Comparison of ENCODE assay signal across 10 mouse cellular contexts in genomic region chr11:62757143-62757507, GRCm38 (mm10). TPM values are rescaled to one million over a fixed set of nuclear protein-coding genes. Genes with fewer than 3 reads are reported as not detected.
DNase-seq lines count a peak whose midpoint lies in the region; ATAC-seq and TF ChIP-seq lines count a peak whose summit lies in the region.
"Had no signal": no experiment of that assay in that cellular context is flagged by ENCODE, and none has a peak within 500 bp of the region (broad histone marks: within the 10 kb centered on the region; RNA-seq: fewer than 3 reads in every experiment).

No protein-coding gene starts in this region.

- H3K4me2 ChIP-seq in heart, postnatal 0 days (ENCODE audit: low read depth, low read length), result peak overlapping the region; percentile 50
- H3K4me2 ChIP-seq in embryonic facial prominence, embryonic 13.5 days, result peak overlapping the region; percentile 62
- H3K4me2 ChIP-seq in intestine, embryonic 14.5 days (ENCODE audit: low read length), result peak overlapping the region; percentile 55
- peak overlapping the region; percentile 50 for H3K4me2 ChIP-seq in midbrain, embryonic 14.5 days (ENCODE audit: low read length)

- no peak overlapping the region for H3K9ac ChIP-seq in heart, postnatal 0 days (replicated peaks; ENCODE audit: low read depth, low read length)
- H3K9ac ChIP-seq in embryonic facial prominence, embryonic 13.5 days, result peak overlapping the region; percentile 59
- no peak overlapping the region for H3K9ac ChIP-seq in intestine, embryonic 14.5 days (ENCODE audit: low read length)
- peak overlapping the region; percentile 20; the same call in 1 of the 2 replicates for H3K9ac ChIP-seq in midbrain, embryonic 14.5 days (replicated peaks; ENCODE audit: low read length)

- peaks cover 15% of the 10 kb centered on the region for H3K4me1 ChIP-seq in heart, postnatal 0 days (ENCODE audit: control insufficient read depth, insufficient read depth)
- H3K4me1 ChIP-seq in embryonic facial prominence, embryonic 13.5 days, result peaks cover 6% of the 10 kb centered on the region
- H3K4me1 ChIP-seq in intestine, embryonic 14.5 days (replicated peaks; ENCODE audit: control insufficient read depth, insufficient read depth, low read length), result no peaks in the 10 kb centered on the region
- no peaks in the 10 kb centered on the region for H3K4me1 ChIP-seq in midbrain, embryonic 14.5 days (ENCODE audit: control insufficient read depth, insufficient read depth, low read length)

- TF ChIP-seq CTCF in heart, postnatal 0 days (IDR thresholded peaks at IDR 0.05; ENCODE audit: low read depth), result no peak

- ATAC-seq in heart, postnatal 0 days (ENCODE audit: insufficient read depth, low read depth), result peak; percentile 24
- ATAC-seq in embryonic facial prominence, embryonic 13.5 days (ENCODE audit: insufficient number of reproducible peaks, insufficient read depth, low FRiP score, low TSS enrichment, low read depth), result no peak
- ATAC-seq in intestine, embryonic 14.5 days (replicated peaks; ENCODE audit: low FRiP score, low TSS enrichment, low read depth), result 0 out of 2 replicates have a peak, but pooled peaks have one; percentile 10
- ATAC-seq in midbrain, embryonic 14.5 days (ENCODE audit: low FRiP score, low TSS enrichment), result no peak; the same call in 1 of the 2 replicates

- H3K27ac ChIP-seq in heart, postnatal 0 days (ENCODE audit: low read depth), result no peak overlapping the region
- no peak overlapping the region for H3K27ac ChIP-seq in embryonic facial prominence, embryonic 13.5 days
- H3K27ac ChIP-seq in intestine, embryonic 14.5 days (ENCODE audit: low read depth), result no peak overlapping the region
- H3K27ac ChIP-seq in midbrain, embryonic 14.5 days (replicated peaks; ENCODE audit: low read depth, low read length), result no peak overlapping the region

- DNase-seq in heart, postnatal 0 days (ENCODE audit: low spot score), result no peak
- no peak for DNase-seq in heart, postnatal 25 days (ENCODE audit: low spot score)
- no peak for DNase-seq in intestine, embryonic 14.5 days (ENCODE audit: low spot score)
- no peak for DNase-seq in midbrain, embryonic 14.5 days
- no peak for DNase-seq in retina, embryonic 14.5 days (ENCODE audit: low spot score)
- no peak for DNase-seq in adrenal gland, postnatal 25 days
- no peak for DNase-seq in cerebellum, adult 9-10 months

- TF ChIP-seq EP300 in heart, postnatal 0 days (IDR thresholded peaks at IDR 0.05; ENCODE audit: low read depth), result no peak

- no peaks in the 10 kb centered on the region; the same call in 1 of the 2 replicates for H3K27me3 ChIP-seq in heart, postnatal 0 days (ENCODE audit: control insufficient read depth, insufficient read depth, low read length)
- peaks cover 13% of the 10 kb centered on the region for H3K27me3 ChIP-seq in embryonic facial prominence, embryonic 13.5 days
- no peaks in the 10 kb centered on the region for H3K27me3 ChIP-seq in intestine, embryonic 14.5 days (replicated peaks; ENCODE audit: control insufficient read depth, insufficient read depth, low read length)
- H3K27me3 ChIP-seq in midbrain, embryonic 14.5 days (ENCODE audit: control insufficient read depth, insufficient read depth, low read length), result no peaks in the 10 kb centered on the region

- intact Hi-C loops in heart, postnatal 25 days (cut with DNase I), result loop anchor here (1.0 to 5.0 kb wide), 3 partner anchors 52 to 375 kb away; no protein-coding TSS in a partner anchor

- WGBS in heart, postnatal 0 days, result 7% methylated on average over 7 of the region's 7 CpGs
- WGBS in embryonic facial prominence, embryonic 13.5 days, result 5% methylated on average over 7 of the region's 7 CpGs
- WGBS in intestine, embryonic 14.5 days, result 8% methylated on average over 7 of the region's 7 CpGs
- WGBS in midbrain, embryonic 14.5 days, result 9% methylated on average over 7 of the region's 7 CpGs

- no peaks in the 10 kb centered on the region for H3K9me3 ChIP-seq in heart, postnatal 0 days (replicated peaks; ENCODE audit: control insufficient read depth, low read length)
- no peaks in the 10 kb centered on the region for H3K9me3 ChIP-seq in embryonic facial prominence, embryonic 13.5 days
- H3K9me3 ChIP-seq in intestine, embryonic 14.5 days (ENCODE audit: control insufficient read depth, low read length), result no peaks in the 10 kb centered on the region
- no peaks in the 10 kb centered on the region for H3K9me3 ChIP-seq in midbrain, embryonic 14.5 days (ENCODE audit: control insufficient read depth, low read length)

- no peaks in the 10 kb centered on the region for H3K36me3 ChIP-seq in heart, postnatal 0 days (replicated peaks; ENCODE audit: control insufficient read depth, insufficient read depth, low read length)
- no peaks in the 10 kb centered on the region for H3K36me3 ChIP-seq in embryonic facial prominence, embryonic 13.5 days
- no peaks in the 10 kb centered on the region for H3K36me3 ChIP-seq in intestine, embryonic 14.5 days (ENCODE audit: control insufficient read depth, insufficient read depth, low read length)
- no peaks in the 10 kb centered on the region for H3K36me3 ChIP-seq in midbrain, embryonic 14.5 days (ENCODE audit: control insufficient read depth, insufficient read depth, low read length)

- peak overlapping the region; percentile 20; the same call in 1 of the 2 replicates for H3K4me3 ChIP-seq in heart, postnatal 0 days (ENCODE audit: low read depth, low read length)
- peak overlapping the region; percentile 39 for H3K4me3 ChIP-seq in embryonic facial prominence, embryonic 13.5 days
- peak overlapping the region; percentile 25 for H3K4me3 ChIP-seq in intestine, embryonic 14.5 days (ENCODE audit: low read depth, low read length)
- H3K4me3 ChIP-seq in midbrain, embryonic 14.5 days (replicated peaks; ENCODE audit: low read depth, low read length), result peak overlapping the region; percentile 27

RNA-seq across cellular contexts. Expression of gene Gm10428, which starts 4.2 kb away (rescaled TPM):
- not detected in 2 replicates for total RNA-seq in heart, postnatal 0 days (2014; rRNA removed; ENCODE audit: low replicate concordance)
- polyA plus RNA-seq in heart, postnatal 0 days (2015; fragmentation: Nextera tagmentation; extraction: Ambion mirVana), result not detected in 2 replicates
- total RNA-seq in heart, postnatal 25 days (2021), result not detected
- polyA plus RNA-seq in embryonic facial prominence, embryonic 13.5 days (2015; fragmentation: Nextera tagmentation; extraction: Ambion mirVana), result not detected in 2 replicates
- 0.73 TPM in 1 of 2 replicates, not detected in the other for polyA plus RNA-seq in intestine, embryonic 14.5 days (2014; fragmentation: Nextera tagmentation; extraction: Ambion mirVana)
- polyA plus RNA-seq in midbrain, embryonic 14.5 days (2014; fragmentation: Nextera tagmentation; extraction: Ambion mirVana), result not detected in 2 replicates
- total RNA-seq in adrenal gland, postnatal 25 days (2021), result not detected in 2 replicates
- total RNA-seq: left cerebral cortex, adult 8-10 months had no signal
- polyA plus RNA-seq: small intestine, adult 2 months had no signal

RNA-seq across cellular contexts. Expression of gene Zfp287, which starts 25.4 kb away (rescaled TPM):
- total RNA-seq in heart, postnatal 0 days (2014; rRNA removed; ENCODE audit: low replicate concordance), result 1.9 and 3.2 TPM in 2 replicates
- 2.2 and 2.3 TPM in 2 replicates for polyA plus RNA-seq in heart, postnatal 0 days (2015; fragmentation: Nextera tagmentation; extraction: Ambion mirVana)
- total RNA-seq in heart, postnatal 25 days (2021), result 1 to 10 TPM; 2.4 to 2.8 TPM
- polyA plus RNA-seq in embryonic facial prominence, embryonic 13.5 days (2015; fragmentation: Nextera tagmentation; extraction: Ambion mirVana), result 13.5 and 14.4 TPM in 2 replicates
- polyA plus RNA-seq in intestine, embryonic 14.5 days (2014; fragmentation: Nextera tagmentation; extraction: Ambion mirVana), result 7.7 and 8.9 TPM in 2 replicates
- polyA plus RNA-seq in midbrain, embryonic 14.5 days (2014; fragmentation: Nextera tagmentation; extraction: Ambion mirVana), result 18.9 and 25.2 TPM in 2 replicates
- 4.4 and 5.4 TPM in 2 replicates for total RNA-seq in adrenal gland, postnatal 25 days (2021)

RNA-seq across cellular contexts. Expression of gene Zfp286, which starts 32.1 kb away (rescaled TPM):
- total RNA-seq in heart, postnatal 0 days (2014; rRNA removed; ENCODE audit: low replicate concordance), result 2.0 and 3.5 TPM in 2 replicates
- polyA plus RNA-seq in heart, postnatal 0 days (2015; fragmentation: Nextera tagmentation; extraction: Ambion mirVana), result 3.3 and 3.5 TPM in 2 replicates
- total RNA-seq in heart, postnatal 25 days (2021), result 1 to 10 TPM; 1.6 to 2.3 TPM
- polyA plus RNA-seq in embryonic facial prominence, embryonic 13.5 days (2015; fragmentation: Nextera tagmentation; extraction: Ambion mirVana), result 38.4 and 39.8 TPM in 2 replicates
- 19.3 and 20.3 TPM in 2 replicates for polyA plus RNA-seq in intestine, embryonic 14.5 days (2014; fragmentation: Nextera tagmentation; extraction: Ambion mirVana)
- polyA plus RNA-seq in midbrain, embryonic 14.5 days (2014; fragmentation: Nextera tagmentation; extraction: Ambion mirVana), result 31.2 and 32.5 TPM in 2 replicates
- total RNA-seq in adrenal gland, postnatal 25 days (2021), result 2.1 and 2.5 TPM in 2 replicates

Comparison
In these comparisons a context has a peak if more than half of its experiments do, and no peak if none do; other contexts are left out.
1. ATAC-seq: peak in heart, postnatal 0 days (single experiment) and intestine, embryonic 14.5 days (single experiment); none in embryonic facial prominence, embryonic 13.5 days (single experiment) and midbrain, embryonic 14.5 days (single experiment).
2. H3K9ac ChIP-seq: peak in embryonic facial prominence, embryonic 13.5 days (single experiment) and midbrain, embryonic 14.5 days (single experiment); none in heart, postnatal 0 days (single experiment) and intestine, embryonic 14.5 days (single experiment).
3. Peak in every context shown above with its lines, with median percentiles within 50 percentile points of each other: H3K4me2 ChIP-seq and H3K4me3 ChIP-seq.